Mouse (Mus musculus): Measurements from ENCODE around the gene Kcnh6.
"Not testable (repeated sequence)": the region's sequence is repeated elsewhere in the genome, so short reads cannot be mapped to it uniquely, and the experiment has no call there.

The Kcnh6 gene

GRCm38 (mm10) chr11:106013556-106014225, 5.8 kb downstream of the Kcnh6 start:
- DNase-seq (ENCODE audit: low spot score), result peak; percentile 14

DNA sequence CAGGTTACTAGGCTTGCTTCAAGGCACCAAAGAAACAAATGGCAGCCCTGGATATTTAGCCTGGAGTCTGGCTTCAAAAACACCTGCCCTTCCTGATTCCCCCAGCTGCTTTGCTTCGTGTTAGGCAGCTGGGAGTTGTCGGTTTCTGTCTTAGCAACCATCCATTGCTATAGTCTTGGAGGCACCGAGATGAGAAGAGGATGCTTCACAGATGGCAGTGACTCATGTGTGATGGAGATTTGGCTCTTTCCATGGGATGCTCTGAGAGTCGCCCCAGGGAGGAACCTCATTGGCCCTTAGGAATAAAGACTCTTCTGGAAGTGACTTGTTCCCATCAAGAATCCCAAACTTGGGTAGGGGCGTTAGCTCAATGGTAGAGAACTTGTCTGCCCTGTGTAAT, 8.5 kb downstream of the Kcnh6 start:
- DNase-seq (ENCODE audit: low spot score), result no peak

DNA sequence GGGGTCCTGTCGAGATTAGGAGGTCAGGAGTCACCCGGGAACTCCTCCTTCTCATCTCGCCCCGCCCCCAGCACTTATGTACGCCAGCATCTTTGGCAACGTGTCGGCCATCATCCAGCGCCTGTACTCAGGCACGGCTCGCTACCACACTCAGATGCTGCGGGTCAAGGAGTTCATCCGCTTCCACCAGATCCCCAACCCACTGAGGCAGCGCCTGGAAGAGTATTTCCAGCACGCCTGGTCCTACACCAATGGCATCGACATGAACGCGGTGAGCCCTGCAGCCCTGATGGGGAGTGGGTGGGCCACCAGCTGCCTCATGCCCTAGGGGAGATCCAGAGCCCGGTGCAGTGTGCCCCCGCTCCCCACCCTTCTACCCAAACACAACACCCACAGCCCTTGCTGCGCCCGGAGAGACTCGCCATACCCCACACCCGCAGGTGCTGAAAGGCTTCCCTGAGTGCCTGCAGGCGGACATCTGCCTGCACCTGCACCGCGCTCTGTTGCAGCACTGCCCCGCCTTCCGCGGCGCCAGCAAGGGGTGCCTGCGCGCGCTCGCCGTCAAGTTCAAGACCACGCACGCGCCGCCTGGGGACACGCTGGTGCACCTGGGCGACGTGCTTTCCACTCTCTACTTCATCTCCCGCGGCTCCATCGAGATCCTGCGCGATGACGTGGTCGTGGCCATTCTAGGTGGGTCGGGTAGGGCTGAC, 12.3 kb downstream of the Kcnh6 start:
- no peak for DNase-seq (ENCODE audit: low spot score)

GRCm38 (mm10) chr11:106025774-106026173, 17.9 kb downstream of the Kcnh6 start:
- no peak for DNase-seq (ENCODE audit: low spot score)

DNA sequence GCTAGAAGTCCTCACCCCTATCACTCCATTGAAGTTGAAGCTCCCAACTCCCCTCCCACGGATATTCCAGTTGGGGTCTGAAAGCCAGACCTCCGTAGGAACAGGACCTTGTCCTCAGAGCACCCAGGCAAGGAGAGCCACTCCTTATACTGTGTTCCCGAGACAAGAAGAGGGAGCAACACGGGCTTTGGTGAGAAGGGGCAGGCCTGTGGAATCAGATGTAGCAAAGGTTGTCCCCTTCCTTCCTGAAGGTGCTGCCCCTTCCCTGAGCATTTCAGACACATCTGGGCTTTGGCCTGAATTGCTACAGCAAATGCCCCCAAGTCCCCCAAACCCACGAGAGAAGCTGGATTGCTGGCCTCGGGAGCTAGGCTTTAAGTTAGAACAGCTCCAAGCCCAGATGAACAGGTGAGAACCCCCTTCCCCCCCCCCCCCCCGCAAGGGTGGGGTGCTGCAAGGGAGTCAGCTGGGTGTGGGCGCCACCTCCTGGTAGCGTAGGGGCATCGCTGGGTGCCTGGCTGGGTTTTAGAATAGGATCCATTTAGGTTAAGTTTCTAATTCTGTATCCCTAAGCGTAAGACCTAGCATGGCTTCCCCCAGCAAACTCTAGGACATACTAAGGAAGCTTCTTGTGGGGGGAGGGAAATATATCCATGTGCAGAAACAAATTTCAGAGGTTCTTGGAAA, 18.7 kb downstream of the Kcnh6 start:
- no peak for DNase-seq (ENCODE audit: low spot score)

- DNase-seq (ENCODE audit: low spot score), result no peak
Measured at GRCm38 (mm10) chr11:106027607-106028006, 19.7 kb downstream of the Kcnh6 start.

DNA sequence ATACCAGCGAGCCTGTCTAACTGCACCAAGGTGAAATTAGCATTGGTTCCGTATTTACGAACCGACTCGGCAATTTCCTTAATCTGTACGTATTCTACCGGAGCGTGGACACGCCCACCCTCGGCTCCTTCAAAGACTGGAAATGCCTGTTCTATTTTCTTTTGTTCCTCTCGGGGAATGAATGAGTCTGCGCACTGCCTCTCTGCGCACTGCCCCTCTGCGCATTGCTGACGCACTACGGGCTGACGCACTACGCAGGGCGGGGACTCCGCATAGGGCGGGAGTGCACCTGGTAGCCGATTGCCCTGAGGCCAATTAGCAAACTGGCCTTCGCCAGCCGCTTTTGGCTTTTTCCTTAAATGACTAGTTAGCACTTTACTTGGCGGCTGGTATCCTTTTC, 24.1 kb downstream of the Kcnh6 start:
- not testable (repeated sequence) for DNase-seq (ENCODE audit: low spot score)

- DNase-seq (ENCODE audit: low spot score), result no peak
Measured at GRCm38 (mm10) chr11:106033491-106033919, 25.6 kb downstream of the Kcnh6 start.

- DNase-seq (ENCODE audit: low spot score), result no peak
Measured at GRCm38 (mm10) chr11:106034986-106035385, 27.1 kb downstream of the Kcnh6 start.

DNA sequence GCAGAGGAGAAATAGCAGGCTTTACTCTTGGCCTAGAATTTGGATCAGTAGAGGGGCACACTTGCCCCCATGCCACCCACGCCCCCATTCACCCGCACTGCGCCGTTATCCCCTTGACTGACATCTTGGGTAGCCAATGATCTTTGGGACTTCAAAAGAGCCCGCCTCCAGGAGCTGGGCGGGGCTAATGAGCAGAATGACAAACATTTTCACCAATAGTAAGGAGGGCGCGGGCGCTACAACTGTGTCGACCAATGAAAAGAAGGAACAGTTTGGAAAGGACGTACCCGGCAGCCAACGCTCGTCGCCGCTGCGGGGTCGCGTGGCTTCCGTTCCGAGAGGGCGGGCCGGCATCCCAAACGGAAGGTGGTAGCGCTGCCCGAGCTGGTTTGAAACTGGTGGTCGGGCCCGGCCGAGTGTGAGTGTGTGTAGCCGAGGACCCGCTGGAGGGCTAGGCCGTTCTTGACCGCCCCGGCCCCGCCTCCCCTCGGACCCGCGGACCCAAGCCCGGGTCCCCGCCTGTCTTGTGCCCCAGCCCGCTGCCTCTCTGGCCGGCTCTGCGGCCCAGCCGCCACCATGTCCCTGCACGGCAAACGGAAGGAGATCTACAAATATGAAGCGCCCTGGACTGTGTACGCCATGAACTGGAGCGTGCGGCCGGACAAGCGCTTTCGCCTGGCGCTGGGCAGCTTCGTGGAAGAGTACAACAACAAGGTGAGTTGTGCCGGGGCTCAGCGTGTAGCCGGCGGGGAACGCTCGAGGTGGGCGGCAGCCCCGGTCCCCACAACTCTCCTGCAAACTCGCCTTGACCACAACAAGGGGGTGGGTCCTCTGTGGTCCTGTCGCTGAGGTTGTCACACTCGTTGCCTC, 28.9 kb downstream of the Kcnh6 start, which contains the start of gene Dcaf7:
Gene Dcaf7 (plus strand): TSS at position 325 of the 870 bp plus-strand sequence.
- DNase-seq (ENCODE audit: low spot score), result peak; percentile 98

DNA sequence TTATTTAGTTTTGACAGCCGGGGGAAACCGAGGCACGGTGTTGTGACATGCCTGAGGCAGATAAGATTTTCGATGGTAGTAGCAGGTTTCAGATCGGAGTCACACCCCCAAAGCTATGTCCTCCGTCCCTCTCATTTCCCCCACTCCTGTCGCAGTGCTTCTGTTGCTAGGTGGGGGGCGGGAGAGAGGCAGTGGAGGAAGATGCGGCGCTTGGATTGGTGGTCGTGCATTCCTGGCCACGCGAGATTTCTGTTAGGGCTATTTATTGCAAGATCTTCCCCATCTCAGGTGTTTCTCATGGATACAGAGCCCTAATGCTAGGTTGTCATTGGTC, 29.5 kb downstream of the Kcnh6 start:
- DNase-seq (ENCODE audit: low spot score), result no peak

DNA sequence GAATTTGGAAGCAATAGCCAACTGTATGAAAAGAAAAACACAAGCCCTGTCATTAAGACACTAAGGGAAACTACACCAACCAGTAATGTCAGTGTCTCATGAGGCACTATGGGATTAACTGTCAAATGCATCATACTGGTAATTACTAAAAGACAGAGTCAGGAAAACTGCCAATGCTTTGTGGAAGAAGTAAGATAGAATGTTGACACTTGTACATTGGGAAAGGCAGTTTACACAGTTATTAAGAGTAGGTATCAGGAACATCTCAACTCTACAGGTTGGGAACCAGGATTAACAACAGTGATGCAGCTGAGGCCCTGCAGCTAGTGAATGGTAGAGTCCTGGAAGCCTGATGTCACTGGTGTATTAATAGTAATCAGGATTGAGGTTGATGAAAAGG, 36.4 kb downstream of the Kcnh6 start:
- DNase-seq (ENCODE audit: low spot score), result no peak

DNA sequence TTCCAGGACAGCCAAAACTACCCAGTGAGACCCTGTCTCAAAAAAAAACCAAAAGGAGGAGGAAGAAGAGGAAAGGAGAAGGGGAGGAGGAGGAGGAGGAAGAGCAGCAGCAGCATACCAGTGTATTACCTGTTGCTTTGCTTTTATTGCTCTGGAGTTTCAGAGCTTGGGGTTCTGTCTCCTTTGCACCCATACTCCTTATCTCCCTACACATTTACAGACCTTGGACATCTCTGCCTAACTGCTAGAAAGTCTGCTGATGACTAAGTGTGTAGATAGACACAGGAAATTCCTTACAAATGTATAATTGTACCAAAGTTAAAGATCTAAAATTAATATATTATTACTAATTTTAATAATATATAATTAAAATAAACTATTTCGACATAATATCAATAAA, 37.3 kb downstream of the Kcnh6 start:
- DNase-seq (ENCODE audit: low spot score), result no peak

DNA sequence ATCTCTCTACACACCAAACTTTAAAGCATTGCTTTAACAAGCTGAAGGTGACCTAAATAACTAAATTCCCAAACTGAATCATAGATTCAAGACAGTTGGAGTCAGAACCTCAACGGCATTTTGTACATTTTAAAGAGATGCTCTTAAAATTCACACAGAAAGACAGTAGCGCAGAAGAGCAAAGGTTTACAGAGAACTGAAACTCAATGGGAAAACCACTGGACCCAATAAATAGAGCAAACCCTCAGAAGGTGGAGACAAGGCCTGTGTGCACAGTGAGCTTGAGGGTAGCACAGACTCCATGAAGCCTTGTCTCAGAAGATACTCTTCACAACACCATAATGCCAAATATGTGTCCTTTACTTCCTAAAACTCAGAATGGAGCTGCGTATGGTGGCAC, 37.9 kb downstream of the Kcnh6 start:
- no peak for DNase-seq (ENCODE audit: low spot score)

GRCm38 (mm10) chr11:106046584-106046983, 38.7 kb downstream of the Kcnh6 start:
- DNase-seq (ENCODE audit: low spot score), result no peak

GRCm38 (mm10) chr11:106053921-106054320, 46.0 kb downstream of the Kcnh6 start:
- no peak for DNase-seq (ENCODE audit: low spot score)

GRCm38 (mm10) chr11:106054600-106054999, 46.7 kb downstream of the Kcnh6 start:
- no peak for DNase-seq (ENCODE audit: low spot score)

- no peak for DNase-seq (ENCODE audit: low spot score)
Measured at GRCm38 (mm10) chr11:106055341-106055740, 47.4 kb downstream of the Kcnh6 start.

DNA sequence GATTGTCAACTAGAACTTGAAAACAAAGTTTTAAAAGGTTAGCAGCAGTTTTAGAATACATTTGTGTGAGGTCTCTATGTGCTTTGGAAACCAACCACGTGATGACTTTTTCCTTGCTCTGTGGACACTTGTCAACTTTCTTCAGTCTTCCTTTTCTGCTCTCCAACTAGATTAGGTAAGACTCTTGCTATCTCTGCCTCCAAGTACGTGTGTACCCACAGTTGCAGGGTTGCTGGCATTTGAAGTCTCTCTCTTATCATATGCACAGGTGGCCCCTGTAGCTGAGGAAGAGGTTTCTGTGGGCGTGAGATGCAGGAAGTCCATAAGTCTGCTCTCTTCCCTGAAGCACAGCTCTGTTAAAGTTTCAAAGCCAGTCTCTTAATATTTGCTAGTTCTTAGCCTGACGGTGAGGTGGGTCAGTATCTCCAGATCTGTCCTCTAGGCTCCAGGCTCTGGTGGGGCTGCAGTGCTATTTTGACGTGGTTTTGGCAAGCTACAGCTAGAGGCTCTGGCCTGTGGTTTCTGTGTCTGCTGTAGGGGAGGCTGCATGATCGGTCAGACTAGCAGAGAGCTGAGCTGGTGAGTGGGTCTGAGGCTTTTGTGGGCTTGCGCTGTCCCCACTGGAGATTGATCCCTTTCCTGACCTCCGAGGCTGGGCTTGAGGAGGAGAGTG, 49.0 kb downstream of the Kcnh6 start:
- no peak for DNase-seq (ENCODE audit: low spot score)

GRCm38 (mm10) chr11:106058020-106058419, 50.1 kb downstream of the Kcnh6 start:
- DNase-seq (ENCODE audit: low spot score), result no peak

GRCm38 (mm10) chr11:106060549-106060948, 52.6 kb downstream of the Kcnh6 start:
- no peak for DNase-seq (ENCODE audit: low spot score)

DNA sequence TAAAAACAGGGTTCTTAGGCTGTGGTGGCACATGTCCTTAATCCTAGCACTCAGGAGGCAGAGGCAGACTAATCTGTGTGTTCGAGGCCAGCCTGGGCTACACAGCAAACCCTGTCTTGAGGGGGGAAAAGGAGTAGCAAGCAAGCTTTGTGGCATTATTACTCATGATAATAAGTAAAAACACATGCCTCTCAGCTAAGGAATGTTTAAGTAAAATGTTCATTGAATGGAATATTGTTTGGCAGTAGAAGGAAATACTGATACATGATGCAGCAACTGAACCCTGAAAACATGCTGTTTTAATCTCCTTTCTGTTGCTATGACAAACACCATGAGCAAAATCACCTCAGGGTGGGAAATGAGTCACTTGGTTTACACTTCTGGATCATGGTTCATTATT, 53.4 kb downstream of the Kcnh6 start:
- no peak for DNase-seq (ENCODE audit: low spot score)
